Mouse (Mus musculus): ENCODE measurements around the gene Rps27rt.

GRCm38 (mm10) chr9:114955340-114955739 lies 27.2 kb downstream of the Rps27rt start:
- TF ChIP-seq CTCF (conservative IDR thresholded peaks at IDR 0.05; ENCODE audit: low read length) (no peak), NANOG (IDR thresholded peaks at IDR 0.05; ENCODE audit: borderline replicate concordance, low read length) (no peak)
